Mouse (Mus musculus): ENCODE data around the gene Prrg4. TPM values are rescaled to one million over a fixed set of nuclear protein-coding genes. Genes with fewer than 3 reads are reported as not detected.
"Not testable (repeated sequence)": the region's sequence is repeated elsewhere in the genome, so short reads cannot be mapped to it uniquely, and the experiment has no call there.

The Prrg4 gene
- total RNA-seq, 2 experiments from 2014 or later: 0.45 to 0.54 TPM

DNA sequence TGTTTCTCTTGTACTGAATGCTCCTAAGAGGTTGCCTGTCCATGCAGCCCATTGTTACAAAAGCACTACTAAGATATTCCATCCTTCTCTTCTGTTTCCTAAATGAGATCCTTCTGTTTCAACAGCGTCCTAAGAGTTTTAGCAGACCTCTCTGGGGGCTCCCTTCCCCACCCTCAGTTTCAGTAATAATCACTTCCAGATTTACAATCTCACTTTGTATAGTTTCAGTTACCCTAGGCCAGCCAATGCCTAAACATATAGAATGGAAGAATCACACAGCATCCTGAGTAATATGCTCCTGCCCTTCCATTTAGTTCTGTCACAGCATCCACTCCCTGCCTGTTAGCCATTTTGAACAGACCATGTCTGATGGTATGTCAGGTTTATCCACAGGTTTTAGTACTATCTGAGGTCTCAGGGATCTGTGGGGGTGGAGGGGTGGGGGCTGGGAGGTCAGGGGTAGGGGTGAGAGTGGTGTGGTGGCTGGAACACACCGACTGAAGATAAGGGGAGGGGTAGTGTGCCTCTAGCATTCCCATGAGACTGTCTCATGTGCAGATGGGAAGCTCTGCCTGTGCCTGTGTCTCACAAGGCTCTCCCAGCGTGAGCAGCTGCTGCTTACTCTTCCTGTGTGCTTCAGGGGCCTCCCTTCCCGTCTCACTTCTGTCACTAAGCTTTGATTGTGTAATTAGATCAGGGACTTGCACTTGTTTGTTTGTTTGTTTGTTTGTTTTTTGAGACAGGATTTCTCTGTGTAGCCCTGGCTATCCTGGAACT lies 2.9 kb downstream of the Prrg4 start:
- no peak for DNase-seq (ENCODE audit: extremely low spot score in 1 of 2, low spot score in 1 of 2)

DNA sequence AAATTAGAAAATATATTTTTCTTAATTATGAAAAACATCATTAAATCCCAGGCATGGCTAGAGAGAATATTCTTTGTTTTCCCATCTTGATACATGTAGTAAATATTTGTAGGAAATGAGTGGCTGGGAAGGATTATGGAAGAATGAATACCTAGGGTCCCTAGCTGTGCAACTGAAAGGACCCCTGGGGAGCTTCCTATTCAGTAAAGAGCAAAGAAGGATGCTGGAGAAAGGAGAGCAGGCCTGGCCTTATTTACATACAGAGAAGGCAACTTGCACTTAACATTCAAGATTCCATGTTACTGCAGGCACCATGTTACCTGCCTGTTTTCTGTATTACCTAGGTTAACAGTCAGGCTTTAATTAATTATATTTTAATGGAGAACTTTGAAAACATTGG lies 7.1 kb downstream of the Prrg4 start:
- no peak for DNase-seq (ENCODE audit: extremely low spot score in 1 of 2, low spot score in 1 of 2)

DNA sequence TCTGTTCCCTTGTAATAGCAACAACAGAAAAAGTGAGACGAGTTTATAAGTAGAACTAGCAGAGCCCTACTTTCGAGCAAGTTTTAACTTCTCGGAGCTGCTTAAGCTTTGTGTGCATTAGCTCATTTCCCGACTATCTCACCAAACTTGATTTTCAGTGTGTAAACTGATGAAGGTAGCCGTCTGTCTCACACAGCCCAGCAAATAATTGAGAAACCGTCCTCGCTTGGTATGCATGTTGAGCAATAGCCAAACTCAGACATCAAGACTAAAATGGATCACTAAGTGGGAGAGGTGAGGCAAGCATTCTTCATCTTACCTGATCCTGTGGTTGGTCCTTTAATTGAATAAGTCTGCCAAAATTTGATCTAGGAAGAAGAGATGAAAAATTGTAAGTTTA lies 7.9 kb downstream of the Prrg4 start:
- DNase-seq (ENCODE audit: extremely low spot score in 1 of 2, low spot score in 1 of 2): no peak

DNA sequence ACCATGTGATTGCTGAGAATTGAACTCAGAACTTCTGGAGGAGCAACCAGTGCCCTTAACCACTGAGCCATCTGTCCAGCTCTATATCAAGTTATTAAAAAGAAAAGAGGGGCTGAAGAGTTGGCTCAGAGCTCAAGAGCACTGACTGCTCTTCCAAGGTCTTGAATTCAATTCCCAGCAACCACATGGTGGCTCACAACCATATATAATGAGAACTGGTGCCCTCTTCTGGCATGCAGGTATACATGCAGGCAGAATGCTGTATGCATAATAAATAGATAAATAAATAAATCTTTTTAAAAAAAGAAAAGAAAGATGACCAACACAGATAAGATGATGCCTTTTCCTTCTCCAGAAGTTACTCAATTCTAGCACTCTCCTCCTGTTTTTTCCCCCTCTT lies 8.7 kb downstream of the Prrg4 start:
- no peak for DNase-seq (ENCODE audit: extremely low spot score in 1 of 2, low spot score in 1 of 2)

DNA sequence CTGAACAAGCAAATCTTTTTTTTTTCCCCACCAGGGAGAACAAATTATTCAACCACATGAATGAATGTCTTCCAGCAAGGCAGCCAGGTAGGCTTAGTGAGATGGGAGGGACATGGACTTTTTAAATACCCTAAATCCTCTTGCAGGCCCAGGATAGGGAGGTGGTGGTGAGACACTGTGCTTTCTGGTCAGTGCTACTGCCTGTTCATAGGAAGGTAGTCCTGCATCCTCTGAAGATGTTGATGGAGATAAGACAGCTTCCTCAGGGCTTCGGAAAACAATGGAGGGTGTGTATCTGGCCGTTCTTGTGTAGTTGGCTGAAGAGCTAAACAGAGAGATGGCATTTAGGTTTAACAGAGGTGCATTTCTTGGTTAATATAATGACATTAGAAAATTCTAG lies 17.2 kb downstream of the Prrg4 start:
- no peak for DNase-seq (ENCODE audit: extremely low spot score in 1 of 2, low spot score in 1 of 2)

DNA sequence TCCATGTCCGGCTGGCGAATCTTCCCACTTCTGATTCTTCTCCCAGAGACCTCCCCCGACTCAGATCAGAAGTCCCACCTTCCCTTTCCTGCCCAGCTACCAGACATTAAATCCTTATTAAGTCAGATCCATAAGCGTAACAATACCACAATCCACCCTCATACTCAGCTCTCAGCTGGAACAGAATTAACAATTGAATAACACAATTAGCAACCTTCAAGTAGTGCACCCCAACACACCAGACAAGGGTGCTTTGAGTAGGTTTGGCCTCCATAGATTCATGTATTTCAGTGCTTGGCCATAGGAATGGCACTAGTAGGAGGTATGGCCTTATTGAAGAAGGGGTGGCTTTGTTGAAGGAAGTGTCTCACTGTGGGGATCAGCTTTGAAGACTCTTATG lies 23.5 kb downstream of the Prrg4 start:
- DNase-seq (ENCODE audit: extremely low spot score in 1 of 2, low spot score in 1 of 2): no peak

DNA sequence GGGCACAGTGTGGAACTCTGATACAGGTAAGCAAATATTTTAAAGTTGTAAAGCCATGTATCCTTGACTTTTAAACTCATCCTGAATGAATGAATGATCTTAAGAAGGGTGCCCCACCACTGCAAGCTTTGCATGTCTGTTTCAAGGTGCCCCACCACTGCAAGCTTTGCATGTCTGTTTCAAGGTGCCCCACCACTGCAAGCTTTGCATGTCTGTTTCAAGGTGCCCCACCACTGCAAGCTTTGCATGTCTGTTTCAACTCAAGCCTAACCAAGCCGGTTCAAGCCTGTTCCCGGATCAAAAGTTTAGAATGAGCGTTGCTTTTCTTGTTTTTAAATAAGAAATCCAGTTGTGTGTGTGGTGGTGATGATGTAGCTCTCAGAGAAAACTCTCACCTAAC lies 30.9 kb downstream of the Prrg4 start:
- not testable (repeated sequence) for DNase-seq (ENCODE audit: extremely low spot score in 1 of 2, low spot score in 1 of 2)

DNA sequence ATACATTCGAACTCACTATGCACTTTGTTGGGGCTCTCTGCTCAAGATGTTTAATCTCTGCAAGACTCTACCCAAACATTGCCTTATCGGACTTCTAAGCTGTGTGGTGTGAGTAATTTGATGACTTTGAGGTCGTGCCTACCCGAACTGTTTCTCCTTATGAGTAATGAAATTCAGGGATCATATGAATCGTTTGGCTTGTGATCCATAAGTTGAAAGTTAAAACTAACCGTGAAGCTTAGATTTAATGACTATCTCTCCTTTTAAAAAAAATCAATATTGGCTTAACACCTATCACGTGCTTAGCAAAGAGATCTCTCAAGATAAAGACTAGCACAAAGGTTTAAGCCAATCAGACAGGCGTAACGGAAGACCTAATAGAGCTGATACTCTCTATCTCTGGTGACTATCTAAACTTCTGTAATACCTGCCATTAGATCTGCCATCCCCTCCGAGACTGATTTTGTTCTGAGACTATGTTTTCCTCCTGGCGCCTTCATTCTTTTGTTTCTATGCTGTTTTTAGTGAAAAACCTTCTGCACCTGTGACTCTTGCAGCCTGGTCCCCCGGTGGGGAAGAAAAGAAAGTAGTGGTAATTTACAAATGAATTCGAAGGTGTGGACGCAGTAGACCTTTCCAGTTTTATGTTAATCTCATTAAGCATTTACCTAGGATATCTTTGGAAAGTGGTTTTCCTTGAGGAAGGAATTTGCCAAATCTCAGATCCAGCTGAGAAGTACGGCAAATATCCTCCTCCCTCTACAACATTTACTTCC lies 31.9 kb downstream of the Prrg4 start:
- DNase-seq (ENCODE audit: extremely low spot score in 1 of 2, low spot score in 1 of 2): no peak

DNA sequence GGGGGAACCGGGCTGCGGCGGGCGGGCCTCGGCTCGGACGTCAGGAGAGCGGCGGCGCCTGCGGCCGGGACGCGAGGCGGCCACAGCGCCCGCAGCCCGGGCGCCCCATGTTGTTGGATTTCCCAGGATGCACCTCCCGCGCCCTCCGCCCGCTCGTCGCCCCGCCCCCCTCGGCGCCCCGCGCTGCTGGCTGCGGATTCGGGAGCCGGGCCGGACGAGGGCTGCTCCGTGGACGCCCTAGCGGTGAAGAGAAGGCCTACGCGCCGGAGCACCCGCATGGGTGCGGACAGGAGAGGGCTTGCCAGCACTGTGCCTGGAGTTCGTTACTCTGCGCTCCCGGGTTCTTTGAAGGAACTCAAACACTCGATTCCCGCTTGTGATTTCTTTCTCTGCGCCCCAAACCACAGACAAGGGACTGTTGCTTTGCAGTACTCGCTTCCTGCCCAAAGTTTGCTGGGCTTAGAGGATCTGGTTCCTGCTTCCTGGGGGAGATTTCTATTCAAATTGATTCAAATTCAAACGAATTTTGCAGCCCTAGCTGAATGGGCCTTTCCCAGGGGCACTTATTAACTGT lies 32.7 kb downstream of the Prrg4 start:
- peak; percentile 74 to 80 for DNase-seq (ENCODE audit: extremely low spot score in 1 of 2, low spot score in 1 of 2)

DNA sequence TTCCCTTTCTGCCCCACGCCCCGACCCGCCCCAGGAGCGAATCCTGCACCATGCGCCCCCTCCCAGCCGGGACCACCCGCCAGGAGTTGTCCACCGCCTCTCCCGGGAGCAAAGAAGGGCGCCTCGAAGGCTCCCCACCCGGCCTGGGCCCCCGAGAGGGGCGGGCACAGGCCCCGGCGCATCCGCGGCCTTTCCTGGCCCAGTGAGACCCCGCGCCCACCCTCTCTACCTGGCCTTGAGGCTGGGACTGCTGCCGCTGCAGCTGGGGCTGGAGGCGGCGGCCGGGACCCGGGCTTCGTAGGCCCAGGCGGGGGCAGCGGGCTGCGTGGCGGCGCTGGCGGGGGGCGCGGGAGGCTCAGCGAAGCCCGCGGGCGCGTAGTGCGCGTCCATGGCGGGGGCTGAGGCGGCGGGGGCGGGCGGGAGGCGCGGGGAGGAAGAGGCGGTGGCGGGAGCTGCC lies 33.3 kb downstream of the Prrg4 start, which contains the start of gene Qser1:
Qser1 (minus strand) TSS at position 390 of the 457 bp plus-strand sequence.
- DNase-seq (ENCODE audit: extremely low spot score in 1 of 2, low spot score in 1 of 2): peak in 1 of 2 experiments; percentile 20

DNA sequence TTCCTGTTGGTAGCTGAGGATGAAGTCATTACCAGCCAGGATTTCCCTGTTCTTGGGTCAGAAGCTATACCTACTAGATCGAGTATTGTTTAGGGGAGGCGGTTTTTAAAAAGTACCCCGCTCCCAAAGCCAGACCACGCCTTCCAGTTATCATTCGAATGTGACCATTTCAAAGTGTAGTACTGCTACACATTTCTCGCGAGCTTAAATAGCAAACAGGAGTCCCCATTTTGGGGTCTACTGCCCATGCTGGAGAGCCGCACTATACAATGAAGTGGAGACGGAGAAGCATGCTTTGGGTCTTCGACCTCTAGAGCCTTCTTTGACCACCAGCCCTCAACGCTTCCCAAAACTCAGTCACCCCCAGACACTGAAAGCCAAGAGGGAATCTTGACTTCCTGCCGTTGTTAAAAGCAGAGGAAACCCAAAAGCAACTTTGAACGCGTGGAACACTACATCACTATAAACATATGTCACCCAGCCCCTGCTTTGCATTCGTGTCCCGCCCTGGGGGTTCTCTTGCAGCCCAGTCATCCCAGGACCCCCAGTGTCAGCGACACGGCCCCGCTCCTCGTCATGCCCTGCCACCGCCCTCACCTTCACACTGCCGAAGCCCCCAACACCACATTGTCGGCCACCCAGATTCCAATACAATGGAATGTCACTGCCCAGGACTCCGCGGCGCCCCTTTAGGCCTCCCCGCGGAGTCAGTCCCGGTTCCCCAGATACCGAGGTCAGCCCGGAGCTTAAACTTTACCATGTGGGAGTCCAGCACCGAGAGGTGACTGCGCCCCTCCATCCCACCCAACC lies 33.9 kb downstream of the Prrg4 start:
- peak; percentile 16 to 35 for DNase-seq (ENCODE audit: extremely low spot score in 1 of 2, low spot score in 1 of 2)

DNA sequence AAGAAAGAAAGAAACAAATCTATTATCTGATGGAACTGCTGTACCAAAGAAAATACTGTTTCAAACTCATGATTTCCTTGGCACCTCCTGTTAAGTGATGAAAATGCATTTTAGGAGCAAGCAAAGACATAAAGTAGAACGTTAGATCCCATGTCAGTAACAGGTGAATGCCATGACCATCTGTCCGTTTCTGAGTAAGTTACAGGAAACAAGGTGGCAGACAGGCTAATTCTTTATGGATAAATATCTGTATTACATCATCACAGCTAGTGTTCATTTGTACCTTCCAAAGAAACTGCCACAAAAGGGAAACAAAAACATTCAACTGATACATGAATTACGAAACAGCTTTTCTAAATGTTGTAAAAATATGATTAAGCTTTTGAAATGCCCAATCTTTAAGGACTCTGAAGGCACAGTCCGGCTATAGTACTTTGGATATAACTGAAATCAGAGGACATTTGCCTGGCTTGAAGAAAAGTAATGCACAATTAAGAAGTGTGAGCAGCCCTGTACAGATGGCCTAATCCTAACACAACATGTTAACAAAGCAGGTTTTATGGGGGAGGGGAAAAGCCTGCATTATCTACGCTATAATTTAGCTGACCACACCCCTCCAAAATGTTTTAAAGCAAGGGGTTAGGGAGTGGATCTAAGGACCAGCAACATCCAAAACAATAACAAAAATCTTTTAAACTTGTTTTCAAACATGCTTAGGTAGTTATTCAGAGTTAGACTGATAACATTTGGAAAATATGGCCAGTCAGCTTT lies 35.3 kb downstream of the Prrg4 start:
- no peak for DNase-seq (ENCODE audit: extremely low spot score in 1 of 2, low spot score in 1 of 2)

DNA sequence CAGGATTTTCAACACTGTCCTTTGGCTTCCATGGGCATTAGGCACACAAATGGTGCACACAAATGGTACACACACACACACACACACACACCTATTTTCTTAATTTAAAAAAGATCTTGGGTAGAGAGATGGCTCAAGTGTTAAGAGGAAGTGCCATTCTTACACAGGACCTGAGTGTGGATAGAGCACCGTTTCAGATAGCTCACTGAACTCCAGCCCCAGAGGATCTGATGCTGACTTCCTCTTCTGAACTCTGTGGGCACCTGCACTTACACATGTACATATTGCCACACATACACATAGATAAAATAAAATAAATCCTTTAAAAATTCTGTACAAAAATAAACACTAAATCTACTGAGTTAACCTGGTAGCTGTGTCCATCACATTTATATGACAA lies 44.2 kb downstream of the Prrg4 start:
- no peak for DNase-seq (ENCODE audit: extremely low spot score in 1 of 2, low spot score in 1 of 2)

Other genes starting within 250 kb of the Prrg4 start
- gene Tcp11l1, start 137.7 kb downstream of the Prrg4 start, total RNA-seq (2021): 10 to 100 TPM; 35.5 to 46.3 TPM
- not detected for gene Pin1rt1, start 133.5 kb downstream of the Prrg4 start, total RNA-seq (2021)
- gene Depdc7, start 107.0 kb downstream of the Prrg4 start, total RNA-seq (2021): 1 to 10 TPM; 1.5 to 1.9 TPM
- gene Qser1, start 33.1 kb downstream of the Prrg4 start, total RNA-seq (2021): 10 to 100 TPM in 1 of 2 experiments, 1 to 10 TPM in 1; 8.7 to 11.0 TPM
- gene Ccdc73, start 17.9 kb upstream of the Prrg4 start, total RNA-seq (2021): 1 to 10 TPM in 1 of 2 experiments, under 1 TPM in 1; 0.70 to 1.3 TPM
- gene Eif3m, start 167.2 kb upstream of the Prrg4 start, total RNA-seq (2021): 100 to 1,000 TPM in 1 of 2 experiments, 10 to 100 TPM in 1; 87.4 to 106 TPM
- gene Gm11060, start 242.1 kb upstream of the Prrg4 start, total RNA-seq (2021): not detected

Data from layer of hippocampus, postnatal 25 days (tissue).